Mouse (Mus musculus): ENCODE data around the gene Proser2. TPM values are rescaled to one million over a fixed set of nuclear protein-coding genes. Genes with fewer than 3 reads are reported as not detected.

Gene Proser2
- total RNA-seq, 2 experiments from 2014 or later: 1.4 to 2.1 TPM

DNA sequence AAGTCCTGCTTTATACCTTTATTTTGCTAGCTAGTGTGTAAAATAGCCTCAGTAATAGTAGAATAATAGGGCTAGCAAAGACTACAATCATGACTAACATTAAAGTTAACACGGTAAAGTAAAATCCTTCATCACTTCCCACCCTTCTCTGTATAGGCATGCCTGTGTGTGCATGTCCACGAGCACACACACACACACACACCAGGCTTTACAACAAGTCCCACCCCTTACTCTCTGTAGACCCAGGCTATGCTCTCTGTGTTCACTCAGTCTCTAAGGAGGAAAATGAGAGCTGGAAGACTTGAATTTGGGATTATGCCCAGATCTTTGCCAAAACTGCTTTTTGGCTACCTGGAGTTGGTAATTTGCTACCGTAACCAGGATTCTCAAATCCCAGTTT is 81.0 kb downstream of the Proser2 start:
- no peak for DNase-seq
- intact Hi-C loops (cut with DNase I): no loop called here
- TF ChIP-seq CTCF (IDR thresholded peaks at IDR 0.05): no peak
- Histone ChIP-seq H3K4me3 (no peak overlapping the region), H3K27ac (no peak overlapping the region)

GRCm38 (mm10) chr2:6048570-6048969 is 81.4 kb downstream of the Proser2 start:
- TF ChIP-seq CTCF (IDR thresholded peaks at IDR 0.05): no peak
- DNase-seq: no peak
- Histone ChIP-seq H3K4me3 (no peak overlapping the region), H3K27ac (no peak overlapping the region)
- intact Hi-C loops (cut with DNase I): no loop called here

Other genes starting within 250 kb of the Proser2 start
- gene Sec61a2, start 234.8 kb downstream of the Proser2 start, total RNA-seq (2021): 10 to 100 TPM; 35.4 to 36.1 TPM
- 1 to 10 TPM; 2.2 to 4.3 TPM for gene Dhtkd1, start 187.4 kb downstream of the Proser2 start, total RNA-seq (2021)
- gene Upf2, start 178.7 kb downstream of the Proser2 start, total RNA-seq (2021): 10 to 100 TPM; 26.5 to 27.2 TPM
- gene Echdc3, start 82.8 kb upstream of the Proser2 start, total RNA-seq (2021): 1 to 10 TPM; 5.3 to 6.5 TPM
- 1 to 10 TPM; 2.6 to 4.0 TPM for gene Usp6nl, start 192.5 kb upstream of the Proser2 start, total RNA-seq (2021)

Measured in gastrocnemius, adult 2 months (tissue).